Mouse (Mus musculus) right cerebral cortex, postnatal 14 days (tissue): Measurements from ENCODE around the gene Zfp366.
A peak's percentile ranks its signal among the peaks of the same experiment; 100 is the strongest.
"Not testable (repeated sequence)": the region's sequence is repeated elsewhere in the genome, so short reads cannot be mapped to it uniquely, and the experiment has no call there.

Experiments
- DNase-seq: peaks from one replicate; pipeline ENCODE4 v3.0.0; 2022

The Zfp366 gene

DNA sequence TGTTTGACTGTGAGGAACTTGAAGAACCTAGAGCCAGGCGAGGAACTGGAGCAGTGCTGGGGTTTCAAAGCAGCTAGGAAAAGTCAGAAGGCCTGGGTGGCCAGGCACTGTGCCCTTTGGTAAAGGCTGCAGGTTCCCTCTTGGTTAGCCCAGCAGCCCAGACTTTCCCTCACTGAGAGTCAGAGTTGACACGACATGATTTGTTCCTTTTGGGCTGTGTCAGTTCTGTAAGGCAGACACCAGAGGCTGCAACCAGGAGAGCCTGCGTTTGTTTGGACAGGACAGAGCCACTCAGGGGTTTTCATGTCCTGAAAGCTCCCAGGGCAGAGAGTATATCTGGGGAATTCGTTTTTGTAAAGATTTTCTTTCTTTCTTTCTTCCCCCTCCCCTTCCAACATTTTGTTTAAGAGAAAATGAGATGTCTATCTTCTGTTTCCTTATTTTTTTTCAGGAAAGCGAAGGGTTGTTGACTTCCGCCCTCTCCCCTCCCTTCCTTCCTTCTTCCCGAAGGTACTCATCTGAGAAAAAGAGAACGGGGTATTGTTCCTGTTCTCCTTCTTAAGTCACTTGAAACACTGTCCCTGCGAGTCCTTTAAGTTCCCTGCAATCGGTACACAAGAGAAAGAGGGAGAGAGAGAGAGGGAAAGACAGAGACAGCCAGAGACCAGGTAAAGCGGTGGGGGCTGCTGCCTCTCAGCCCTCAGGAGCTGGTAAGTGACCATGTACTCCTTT is at the start of gene Zfp366:
TSS of gene Zfp366 (plus strand) at position 669 of the 732 bp plus-strand sequence.
- DNase-seq: no peak

DNA sequence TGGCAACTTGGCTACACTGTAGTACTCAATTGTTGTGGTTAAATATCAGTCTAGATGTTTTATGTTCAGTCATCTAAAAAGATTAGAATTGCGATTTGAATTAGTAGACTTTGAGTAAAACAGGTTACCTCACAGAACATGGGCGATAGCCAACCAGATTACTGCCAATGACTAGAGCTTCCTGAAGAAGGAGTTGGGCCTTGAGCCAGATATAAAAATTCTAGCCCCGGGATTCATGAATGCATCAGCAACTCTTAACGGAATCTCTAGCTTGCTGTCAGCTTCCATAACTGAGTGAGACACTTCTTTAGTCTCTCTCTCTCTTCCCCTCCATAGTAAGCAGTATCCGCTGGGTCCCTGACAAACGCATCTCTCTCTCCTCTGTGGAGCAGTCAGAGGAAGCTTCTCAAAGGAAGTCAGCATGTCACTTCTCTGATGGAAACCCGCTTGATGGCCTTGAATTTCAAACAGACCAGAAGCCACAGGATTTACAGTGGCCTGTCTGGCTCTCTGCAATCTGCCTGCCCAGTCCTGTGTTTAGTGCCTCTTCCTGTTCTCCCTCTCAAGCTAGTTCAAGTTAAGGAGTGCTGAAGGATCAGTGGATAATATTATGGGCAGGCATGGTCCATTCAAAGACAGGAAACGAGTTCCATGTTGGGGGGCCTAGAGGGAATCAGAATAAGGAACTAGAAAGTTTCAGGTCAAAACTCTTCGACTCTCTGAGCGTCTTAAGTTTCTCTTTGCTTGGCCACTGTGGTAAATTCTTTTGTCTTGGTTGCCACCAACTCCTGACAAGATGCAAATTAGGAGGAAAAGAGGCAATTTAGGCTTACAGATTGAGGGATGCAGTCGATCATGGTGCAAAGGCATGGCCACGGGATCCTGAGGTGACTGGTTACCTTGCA is 46.0 kb upstream of the Zfp366 start:
- no peak for DNase-seq

DNA sequence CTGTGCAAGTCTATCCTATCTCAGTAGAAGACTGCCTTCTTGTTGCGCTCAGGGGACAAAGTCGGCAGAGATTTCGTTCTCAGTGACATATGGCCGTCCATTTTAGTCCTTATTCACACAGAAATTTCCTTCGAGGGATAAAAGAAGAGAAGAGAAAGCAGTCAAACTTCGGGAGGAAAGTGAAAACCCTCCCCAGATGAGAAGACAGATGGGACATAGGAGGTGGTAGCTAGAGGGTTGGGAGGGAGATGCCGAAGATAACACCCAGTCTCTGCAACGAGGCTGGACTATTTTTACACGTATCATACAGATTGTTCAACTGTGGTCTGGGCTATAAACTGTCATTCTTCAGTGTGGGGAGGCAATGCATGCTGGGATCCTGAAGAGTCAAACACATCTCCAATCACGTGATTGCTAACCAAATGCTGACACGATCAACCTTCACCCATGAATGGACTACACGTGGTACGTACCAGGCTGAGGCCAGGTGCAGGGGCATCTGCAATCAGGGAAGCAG is 38.2 kb upstream of the Zfp366 start:
- DNase-seq: no peak

DNA sequence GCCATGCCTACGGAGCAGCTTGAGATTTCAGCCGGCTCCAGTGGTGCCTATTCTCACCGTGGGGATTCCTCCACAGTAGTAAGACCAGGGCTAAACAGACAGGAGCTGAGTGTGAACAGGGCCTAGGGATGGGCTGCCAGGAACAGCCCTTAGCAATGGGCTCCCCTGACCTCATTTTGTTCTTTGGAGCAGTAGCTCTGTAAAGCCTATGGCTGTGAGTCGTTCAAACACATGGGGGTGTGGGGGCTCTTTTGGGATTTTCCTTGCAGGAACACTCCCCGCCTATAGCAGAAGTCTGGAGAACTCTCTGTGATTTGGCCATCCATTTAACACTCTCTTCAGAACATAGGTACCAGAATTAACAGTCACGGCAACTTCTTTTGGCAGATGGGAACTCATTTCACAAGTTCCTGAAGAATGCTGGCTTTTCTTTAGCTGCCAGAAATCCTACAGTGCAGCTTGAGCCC is 36.9 kb upstream of the Zfp366 start:
- DNase-seq: no peak

DNA sequence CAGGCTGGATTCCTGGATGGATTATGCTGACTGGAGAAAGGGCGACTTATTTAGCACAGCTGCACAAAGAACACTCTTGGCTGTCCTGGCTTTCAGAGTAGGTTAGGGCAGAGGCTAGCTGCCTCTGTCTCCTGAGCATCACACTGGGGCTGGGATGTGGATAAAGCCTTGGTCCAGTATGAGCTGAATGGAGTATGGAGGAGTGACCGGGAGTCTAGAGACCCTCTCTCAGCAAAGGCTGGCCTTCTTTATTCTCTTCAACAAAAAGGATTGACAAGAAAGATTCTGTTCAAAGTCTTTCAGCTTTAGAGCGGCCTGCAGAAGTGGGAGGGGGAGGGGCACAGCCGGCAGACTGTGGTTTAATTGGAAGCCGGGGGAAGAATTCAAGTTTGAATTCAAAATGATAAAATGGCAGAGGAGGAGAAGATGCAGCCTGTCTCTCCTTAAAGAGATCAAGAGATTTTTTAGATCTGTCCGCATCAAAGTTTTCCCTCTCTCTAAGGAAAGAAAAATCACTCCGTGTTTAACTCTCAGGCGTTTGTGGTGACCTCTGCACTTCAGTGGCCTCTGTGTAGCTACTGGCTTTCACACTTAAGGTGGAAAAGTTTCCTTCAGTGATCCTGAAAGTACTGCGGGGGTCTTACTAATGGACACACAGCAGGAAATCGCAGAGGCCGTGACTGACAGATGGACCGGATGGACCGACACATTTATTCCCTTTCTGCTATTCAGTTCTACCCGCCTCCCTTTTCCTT is 34.9 kb upstream of the Zfp366 start:
- peak; percentile 61 for DNase-seq

DNA sequence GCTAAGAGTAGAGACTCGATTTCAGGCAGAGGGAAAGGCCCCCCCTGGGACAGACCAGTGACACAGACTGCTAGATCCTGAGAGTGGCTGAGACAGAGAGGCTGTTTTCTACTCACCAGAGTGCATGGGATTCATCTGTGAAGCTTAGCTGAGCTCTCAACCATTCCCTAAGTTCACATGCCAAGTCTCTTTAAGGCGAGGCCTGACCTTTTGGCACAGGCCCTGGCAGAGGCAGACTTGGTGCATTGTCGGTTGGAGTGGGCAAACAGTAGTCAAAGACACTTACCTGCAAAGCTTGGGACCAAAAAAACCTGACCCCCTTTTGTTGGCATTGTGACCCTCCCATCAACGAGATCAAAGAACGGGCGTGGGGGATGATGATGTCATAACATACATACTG is 34.0 kb upstream of the Zfp366 start:
- no peak for DNase-seq

GRCm38 (mm10) chr13:99151121-99151520 is 33.5 kb upstream of the Zfp366 start:
- DNase-seq: no peak

DNA sequence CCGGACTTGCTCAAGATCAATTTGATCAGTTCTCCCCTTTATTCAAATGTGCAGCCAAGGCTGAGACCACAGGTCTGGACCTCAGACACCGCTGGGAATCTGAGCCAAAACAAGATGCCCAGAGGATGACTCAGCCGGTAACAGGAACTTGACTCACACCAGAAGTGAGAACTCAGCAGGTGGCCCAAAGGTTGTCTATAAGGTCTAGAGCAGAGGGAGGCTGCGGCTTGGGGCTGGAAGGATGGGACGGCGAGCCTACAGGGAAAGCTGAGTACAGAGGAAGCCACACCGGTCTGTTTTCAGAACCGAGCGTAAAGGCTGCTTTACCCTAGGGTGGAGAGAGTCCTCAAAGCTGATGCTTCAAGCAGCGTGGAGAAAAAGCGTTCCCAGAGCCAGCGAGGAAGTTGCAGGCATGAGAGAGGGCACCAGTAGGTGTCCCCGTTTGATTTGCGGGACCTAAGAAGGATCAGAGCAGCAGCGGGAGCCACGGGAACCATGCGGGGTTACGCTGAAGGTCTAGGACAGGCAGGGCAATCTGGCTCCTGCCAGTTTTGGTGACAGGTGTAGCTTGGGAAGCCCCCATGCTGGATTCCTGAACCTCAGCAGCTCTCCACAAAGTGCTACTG is 32.2 kb upstream of the Zfp366 start:
- no peak for DNase-seq

DNA sequence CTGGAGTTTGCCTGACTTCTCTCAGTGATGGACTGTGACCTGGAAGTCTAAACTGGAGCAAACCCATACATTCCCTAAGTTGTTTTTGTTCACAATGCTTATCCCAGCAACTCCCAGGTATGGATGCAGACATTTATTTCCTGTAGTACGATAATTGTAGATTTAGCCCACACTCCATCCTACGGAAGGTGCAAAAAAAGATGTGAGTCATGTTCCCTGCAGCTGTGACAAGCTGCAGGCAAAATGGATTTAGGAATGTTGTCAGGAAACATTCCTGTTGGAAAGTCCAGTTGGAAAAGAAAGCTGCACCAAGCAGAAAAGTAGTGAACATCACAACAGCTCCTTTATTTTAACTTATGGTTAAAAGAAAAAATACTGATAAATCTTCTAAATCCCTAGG is 26.9 kb upstream of the Zfp366 start:
- DNase-seq: no peak

- DNase-seq: no peak
Observed at GRCm38 (mm10) chr13:99158773-99159172, 25.9 kb upstream of the Zfp366 start.

DNA sequence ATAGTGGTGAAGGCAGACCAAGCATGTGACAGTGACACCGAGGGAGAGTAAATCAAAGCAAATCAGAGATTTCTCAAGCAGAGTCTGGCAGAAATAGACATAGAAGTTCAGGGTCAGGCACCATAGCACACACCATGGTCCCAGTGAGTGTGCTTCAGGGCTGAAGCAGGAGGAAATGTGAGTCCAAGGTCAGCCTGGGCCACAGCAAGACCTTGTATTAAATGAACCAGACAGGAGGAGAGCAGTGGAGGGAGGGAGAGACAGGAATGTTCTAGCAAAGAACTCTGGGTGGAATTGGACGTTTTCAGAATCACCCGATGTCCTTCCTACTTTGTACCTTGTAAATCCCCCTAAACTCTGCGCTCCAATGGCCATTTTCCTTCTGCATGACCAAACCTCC is 21.6 kb upstream of the Zfp366 start:
- DNase-seq: no peak

- DNase-seq: no peak
Observed at GRCm38 (mm10) chr13:99163521-99164359, 20.9 kb upstream of the Zfp366 start.

DNA sequence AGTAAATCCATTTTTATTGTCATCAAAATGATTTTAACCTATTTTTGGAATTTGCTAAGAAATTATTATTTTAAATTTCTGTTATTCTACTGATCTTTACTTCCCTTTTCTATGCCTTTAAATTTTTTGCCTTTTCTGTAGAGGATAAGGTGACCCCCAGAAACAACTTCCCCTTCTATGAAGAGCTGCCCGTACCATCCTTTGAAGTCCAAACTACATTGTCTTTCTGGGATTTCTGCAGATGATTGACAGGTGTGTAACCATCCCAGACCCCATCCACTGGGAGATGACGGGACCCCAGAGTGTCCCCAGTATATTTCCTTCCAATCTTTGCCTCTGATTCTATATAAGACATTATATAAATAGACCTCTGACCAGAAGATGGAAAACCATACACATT is 20.3 kb upstream of the Zfp366 start:
- DNase-seq: no peak

- DNase-seq: no peak
Observed at GRCm38 (mm10) chr13:99169401-99169800, 15.2 kb upstream of the Zfp366 start.

- DNase-seq: no peak
Observed at GRCm38 (mm10) chr13:99170337-99170736, 14.3 kb upstream of the Zfp366 start.

GRCm38 (mm10) chr13:99173849-99174248 is 10.8 kb upstream of the Zfp366 start:
- DNase-seq: no peak

GRCm38 (mm10) chr13:99182828-99183227 is 1.8 kb upstream of the Zfp366 start:
- not testable (repeated sequence) for DNase-seq

GRCm38 (mm10) chr13:99183257-99183895 is 1.2 kb upstream of the Zfp366 start:
- no peak for DNase-seq

- DNase-seq: no peak
Observed at GRCm38 (mm10) chr13:99185573-99185972, 950 bp downstream of the Zfp366 start.

- DNase-seq: no peak
Observed at GRCm38 (mm10) chr13:99186138-99186853, 1.7 kb downstream of the Zfp366 start.
